Mouse (Mus musculus): Measurements from ENCODE around the gene Slc10a7.
"Not testable (repeated sequence)": the region's sequence is repeated elsewhere in the genome, so short reads cannot be mapped to it uniquely, and the experiment has no call there.

Slc10a7 gene

GRCm38 (mm10) chr8:78545153-78545817, 36.1 kb downstream of the Slc10a7 start:
- in situ Hi-C loops (cut with MboI, MseI) = not testable (repeated sequence)

DNA sequence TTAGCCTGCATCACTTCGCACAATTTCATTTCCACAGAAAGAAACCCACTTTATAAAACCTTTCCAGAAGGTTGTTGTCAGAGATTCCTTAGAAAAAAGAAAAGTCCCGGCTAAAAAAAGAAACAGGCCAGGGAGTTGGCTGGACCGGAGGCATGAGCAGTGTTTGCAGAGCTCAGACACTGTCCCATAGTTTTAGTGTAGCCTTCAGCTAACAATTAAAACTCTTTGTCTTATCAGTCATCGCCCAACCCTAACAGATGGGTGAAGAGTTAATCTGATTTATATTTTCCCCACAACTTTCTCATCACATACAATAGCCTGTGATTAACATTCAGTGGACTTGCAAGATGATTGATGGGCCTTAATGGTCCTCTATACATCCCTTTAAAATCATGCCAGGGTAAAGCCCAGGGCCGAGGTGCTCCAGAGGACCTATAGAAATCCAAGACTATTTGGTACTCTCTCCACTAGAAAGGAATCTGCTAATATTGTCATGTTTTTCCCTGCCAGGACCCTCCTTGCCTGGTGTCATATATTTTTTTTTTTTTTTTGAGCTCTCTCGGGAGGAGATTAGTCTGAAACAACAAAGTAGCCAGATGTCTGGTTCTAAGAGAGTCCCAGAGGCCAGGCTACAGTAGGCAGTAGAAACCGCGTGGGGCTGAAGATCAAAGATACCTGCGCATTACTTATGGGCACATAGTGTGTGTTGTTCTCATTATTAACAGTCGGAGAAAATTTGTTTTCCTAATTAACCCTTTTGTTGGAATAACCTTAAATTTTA, 41.0 kb downstream of the Slc10a7 start:
- in situ Hi-C loops (cut with MboI, MseI) = no loop called here

GRCm38 (mm10) chr8:78550752-78551134, 41.6 kb downstream of the Slc10a7 start:
- in situ Hi-C loops (cut with MboI, MseI) = no loop called here

DNA sequence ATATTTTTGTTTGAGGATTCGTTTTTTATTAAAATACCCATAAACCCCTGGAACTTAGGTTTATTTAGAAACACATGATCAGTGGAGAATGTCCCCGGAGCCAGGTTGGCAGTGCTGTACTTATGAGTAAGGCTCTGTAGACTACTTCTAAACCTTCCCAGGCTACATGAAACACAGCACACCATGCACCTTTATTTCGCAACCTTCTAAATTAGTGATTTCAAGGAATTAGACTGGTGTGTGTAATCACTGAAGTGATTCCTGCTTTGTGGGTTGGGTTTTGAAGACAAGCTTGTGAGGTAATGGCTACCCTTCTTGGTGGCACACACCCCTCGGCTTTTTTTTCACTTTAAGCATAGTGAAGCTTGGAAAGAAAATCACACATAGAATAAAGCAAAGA, 46.7 kb downstream of the Slc10a7 start:
- in situ Hi-C loops (cut with MboI, MseI) = no loop called here

GRCm38 (mm10) chr8:78556773-78557434, 47.8 kb downstream of the Slc10a7 start:
- in situ Hi-C loops (cut with MboI, MseI) = no loop called here

DNA sequence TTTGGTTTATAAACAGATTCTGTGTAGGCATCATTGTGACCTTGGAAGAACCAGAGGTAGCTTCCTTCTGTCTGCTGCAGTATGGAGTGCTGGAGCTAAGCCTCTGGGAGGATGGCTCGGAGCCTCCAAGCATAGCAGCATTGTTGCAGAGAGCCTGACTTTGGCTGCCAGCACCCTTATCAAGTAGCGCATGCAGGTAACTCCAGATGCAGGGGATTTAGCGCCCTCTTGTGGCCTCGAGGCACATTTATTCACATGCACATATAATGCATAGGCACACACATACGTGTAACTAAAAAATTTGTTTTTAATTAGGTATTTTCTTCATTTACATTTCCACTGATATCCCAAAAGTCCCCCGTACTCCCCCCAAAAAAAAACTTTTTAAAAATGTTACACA, 52.5 kb downstream of the Slc10a7 start:
- in situ Hi-C loops (cut with MboI, MseI) = no loop called here

DNA sequence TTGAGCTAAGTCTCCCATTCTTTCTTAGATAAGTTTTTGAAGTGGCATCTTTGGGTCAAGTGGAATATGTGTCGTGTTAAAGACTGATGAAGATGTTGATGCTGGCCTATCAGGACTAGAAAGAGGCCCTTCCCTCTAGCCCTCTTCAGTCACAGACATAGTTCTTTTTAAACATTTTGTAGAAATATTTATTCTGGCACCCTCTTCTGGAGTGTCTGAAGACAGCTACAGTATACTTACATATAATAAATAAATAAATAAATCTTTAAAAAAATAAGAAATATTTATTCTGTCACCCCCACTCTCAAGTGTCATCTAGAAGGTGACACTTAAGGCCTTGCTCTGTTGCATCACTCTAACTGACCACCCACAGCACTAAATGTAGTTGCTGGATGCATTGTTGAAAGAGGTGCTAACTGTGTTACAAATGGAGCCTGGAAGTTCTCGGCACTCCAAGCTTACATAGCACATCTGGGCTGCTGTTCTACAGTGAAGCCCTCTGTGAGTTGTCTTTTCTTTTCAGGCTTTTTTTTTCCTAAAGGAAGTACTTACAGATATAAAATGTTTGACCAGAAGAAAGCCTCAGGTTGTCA, 54.4 kb downstream of the Slc10a7 start:
- in situ Hi-C loops (cut with MboI, MseI) = no loop called here

- in situ Hi-C loops (cut with MboI, MseI) = no loop called here
Measured at GRCm38 (mm10) chr8:78564200-78564599, 55.1 kb downstream of the Slc10a7 start.

- in situ Hi-C loops (cut with MboI, MseI) = no loop called here
Measured at GRCm38 (mm10) chr8:78568196-78568595, 59.0 kb downstream of the Slc10a7 start.

DNA sequence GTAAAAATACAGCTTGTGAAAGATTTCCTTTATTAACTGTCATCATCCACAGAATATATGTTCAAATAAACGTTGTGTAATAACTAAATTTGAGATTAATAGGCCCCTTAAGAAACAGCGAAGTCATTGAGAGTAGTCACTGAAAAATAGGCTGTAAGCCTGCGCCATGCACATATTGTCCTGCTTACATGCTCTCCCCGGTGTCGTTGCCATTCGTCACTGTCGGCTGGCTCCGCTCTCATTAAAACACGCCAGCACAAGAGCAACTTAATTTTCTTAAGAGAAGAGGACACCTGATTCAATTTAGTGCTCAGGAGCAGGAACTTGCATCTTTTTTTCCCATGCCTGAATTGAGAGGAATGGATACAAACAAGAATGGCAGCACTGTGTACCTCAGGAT, 62.4 kb downstream of the Slc10a7 start:
- in situ Hi-C loops (cut with MboI, MseI) = no loop called here

- in situ Hi-C loops (cut with MboI, MseI) = no loop called here
Measured at GRCm38 (mm10) chr8:78574207-78574606, 65.1 kb downstream of the Slc10a7 start.

DNA sequence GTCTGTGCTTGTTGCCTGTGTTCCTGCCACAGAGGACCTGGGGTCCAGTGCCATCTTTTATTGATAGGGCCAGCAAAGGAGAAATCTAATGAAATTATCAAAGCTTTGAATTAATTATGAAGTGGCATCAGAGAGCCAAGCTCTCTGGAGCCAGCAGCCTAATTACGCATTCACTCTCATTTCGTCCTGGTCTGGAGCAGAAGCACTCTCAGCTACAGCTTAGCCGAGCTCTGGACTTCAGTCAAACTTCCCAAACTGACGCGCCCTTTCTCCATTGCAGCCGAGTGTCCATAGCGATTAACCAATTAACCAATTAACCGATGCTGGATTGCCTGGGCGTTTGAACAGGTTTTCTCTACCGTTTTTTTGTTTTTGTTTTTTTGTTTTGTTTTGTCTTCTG, 68.4 kb downstream of the Slc10a7 start:
- in situ Hi-C loops (cut with MboI, MseI) = no loop called here

DNA sequence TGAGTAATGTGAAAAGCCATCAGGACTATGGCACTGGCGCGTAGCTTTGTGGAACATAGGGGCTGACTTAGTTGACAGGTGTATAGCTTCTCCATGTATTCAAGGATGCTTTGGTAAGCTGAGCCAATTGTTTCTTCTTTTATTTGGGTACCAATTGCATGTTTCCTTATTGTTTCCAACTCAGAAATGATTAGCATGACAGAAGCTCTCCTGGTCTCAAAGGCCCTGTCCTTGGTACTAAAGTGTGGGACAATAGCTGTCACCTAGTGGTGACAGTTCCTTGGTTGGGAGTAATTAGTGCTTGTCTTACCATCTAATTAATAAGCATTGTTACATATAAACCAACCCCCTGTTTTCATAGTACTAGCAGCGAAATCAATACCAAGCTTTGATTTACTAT, 68.9 kb downstream of the Slc10a7 start:
- in situ Hi-C loops (cut with MboI, MseI) = no loop called here

DNA sequence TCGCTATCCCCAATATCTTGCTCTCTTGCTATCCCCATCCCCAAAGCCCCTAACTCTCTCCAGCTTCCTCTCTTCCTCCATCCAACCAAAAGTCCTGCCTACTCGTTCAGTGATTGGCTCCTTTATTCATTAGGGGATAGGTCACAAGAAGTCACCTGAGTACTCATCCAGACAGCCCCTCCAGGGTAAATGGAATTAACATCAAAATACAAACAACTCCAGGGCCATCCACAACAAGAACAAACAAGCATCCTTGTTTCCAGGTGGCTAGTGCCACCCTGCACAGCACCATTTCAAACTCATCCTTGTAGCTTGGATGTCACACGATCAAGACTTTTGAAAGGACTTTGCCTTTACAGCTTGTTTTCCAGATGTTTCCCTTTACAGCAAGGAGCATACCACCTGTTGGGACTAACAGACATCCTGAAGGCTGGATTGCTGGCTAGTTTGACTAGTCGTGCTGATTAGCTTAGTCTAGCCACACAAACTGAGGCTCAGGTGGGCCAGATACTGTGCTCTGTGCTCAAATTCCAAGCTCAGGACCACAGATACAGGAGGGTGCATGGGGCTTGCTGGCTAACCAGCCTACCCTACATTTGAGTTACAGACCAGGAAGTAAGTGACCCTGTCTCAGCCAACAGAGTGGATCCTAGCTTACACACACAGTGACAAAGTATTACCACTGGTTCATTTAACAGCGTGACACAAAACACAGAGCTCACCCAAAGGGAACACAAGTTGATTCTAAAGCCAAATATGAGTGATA, 75.0 kb downstream of the Slc10a7 start:
- in situ Hi-C loops (cut with MboI, MseI) = no loop called here

DNA sequence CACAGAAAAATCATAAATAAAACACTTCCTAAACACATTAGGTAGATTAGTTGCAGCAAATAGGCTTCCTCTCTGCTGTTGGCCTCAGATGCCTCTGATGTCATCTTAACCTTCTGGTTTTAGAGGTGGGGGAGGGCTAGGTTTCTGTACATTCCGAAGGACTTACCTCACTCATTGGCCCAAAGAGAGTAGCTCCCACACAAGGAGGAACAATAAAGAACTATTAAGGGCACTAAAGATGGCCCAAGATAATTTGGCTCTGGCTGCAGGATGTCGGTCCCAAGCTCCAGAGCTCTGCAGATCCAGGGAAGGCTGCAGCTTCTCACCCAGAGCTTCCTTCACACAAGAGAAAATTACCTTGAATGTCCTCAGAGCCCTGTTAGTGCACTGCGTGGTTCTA, 75.7 kb downstream of the Slc10a7 start:
- in situ Hi-C loops (cut with MboI, MseI) = no loop called here

DNA sequence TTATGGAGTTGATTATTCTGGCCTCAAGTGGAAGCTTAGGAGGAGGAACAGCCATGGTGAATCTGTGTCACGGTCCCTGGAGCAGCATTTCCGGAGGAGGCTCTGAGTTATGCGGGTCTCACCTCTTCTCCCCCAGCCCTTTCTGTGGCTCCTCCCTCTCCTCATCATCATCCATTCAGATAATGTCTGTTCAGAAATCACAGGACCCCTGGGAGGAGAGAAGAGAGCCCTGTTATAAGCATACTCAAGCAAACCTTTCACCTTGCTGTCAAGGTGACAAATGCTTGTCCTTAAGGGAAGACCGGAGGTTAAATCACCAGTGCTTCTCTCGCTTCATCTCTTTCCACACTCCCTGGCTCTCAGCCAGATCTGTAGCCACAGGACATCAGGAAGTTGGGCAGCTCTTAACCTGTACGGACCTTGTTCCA, 86.3 kb downstream of the Slc10a7 start:
- in situ Hi-C loops (cut with MboI, MseI) = no loop called here

DNA sequence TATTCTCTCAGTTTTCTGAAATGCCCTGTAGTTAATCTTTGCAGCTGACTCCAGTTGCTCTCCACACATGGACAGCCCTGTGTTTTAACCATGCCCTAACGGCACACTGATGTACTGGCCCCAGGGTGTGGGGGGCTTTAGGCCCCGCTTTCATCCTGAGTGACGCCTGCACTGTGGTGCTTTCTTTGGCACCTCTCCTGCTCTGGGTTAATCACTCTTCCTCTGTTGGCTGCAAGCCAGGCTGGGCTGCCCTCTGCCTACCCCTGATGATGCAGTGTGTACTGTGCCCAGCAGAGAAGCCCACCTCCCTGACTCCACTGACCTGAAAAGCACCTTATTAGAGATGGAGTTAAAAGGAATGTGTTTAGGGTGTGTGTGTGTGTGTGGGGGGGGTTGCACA, 89.1 kb downstream of the Slc10a7 start:
- in situ Hi-C loops (cut with MboI, MseI) = no loop called here

- in situ Hi-C loops (cut with MboI, MseI) = no loop called here
Measured at GRCm38 (mm10) chr8:78603084-78603483, 93.9 kb downstream of the Slc10a7 start.

GRCm38 (mm10) chr8:78604426-78604825, 95.3 kb downstream of the Slc10a7 start:
- in situ Hi-C loops (cut with MboI, MseI) = no loop called here

- in situ Hi-C loops (cut with MboI, MseI) = no loop called here
Measured at GRCm38 (mm10) chr8:78609301-78609700, 100.2 kb downstream of the Slc10a7 start.

DNA sequence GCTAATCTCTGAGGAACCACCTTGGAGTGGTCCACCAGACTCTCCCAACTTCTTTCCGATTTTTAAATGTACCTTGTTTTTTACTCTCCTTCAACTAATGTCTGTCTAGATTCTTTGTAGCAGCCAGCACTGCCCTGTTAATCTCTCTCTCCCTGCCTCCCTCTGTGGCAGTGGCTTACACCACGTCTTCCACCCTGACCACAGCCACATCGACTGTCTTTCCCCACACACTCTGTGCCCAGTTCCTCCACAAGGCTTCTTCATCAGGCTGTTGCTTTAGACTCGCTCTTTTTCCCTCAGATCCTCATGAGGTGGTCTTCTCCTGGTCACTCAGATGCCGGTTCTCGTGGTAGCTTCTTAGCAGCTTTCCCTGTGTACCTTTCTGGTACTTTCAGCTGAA, 101.9 kb downstream of the Slc10a7 start:
- in situ Hi-C loops (cut with MboI, MseI) = no loop called here

DNA sequence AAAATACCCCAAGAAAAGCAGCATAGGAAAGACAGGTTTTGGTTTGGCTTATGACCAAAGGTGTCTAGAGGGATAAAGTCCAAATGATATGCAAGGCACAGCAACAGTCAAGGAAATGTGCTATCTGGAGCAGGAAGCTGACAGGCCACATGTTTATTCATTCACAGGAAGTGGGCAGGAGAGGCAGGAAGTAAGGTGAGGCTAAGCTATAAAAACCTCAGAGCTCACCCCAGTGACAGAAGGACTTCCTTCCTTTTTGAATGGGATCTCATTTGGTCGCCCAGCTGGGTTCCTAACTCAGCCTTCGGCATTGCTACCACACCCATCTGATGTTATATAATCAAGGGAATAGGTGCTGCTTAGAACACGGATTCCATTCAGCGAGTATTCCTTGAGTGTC, 113.2 kb downstream of the Slc10a7 start:
- in situ Hi-C loops (cut with MboI, MseI) = no loop called here
